Mouse (Mus musculus): ENCODE measurements around the gene Lrrc30. TPM values are rescaled to one million over a fixed set of nuclear protein-coding genes. Genes with fewer than 3 reads are reported as not detected.

Lrrc30 gene
- polyA plus RNA-seq, 1 experiment from 2014 or later: not detected

DNA sequence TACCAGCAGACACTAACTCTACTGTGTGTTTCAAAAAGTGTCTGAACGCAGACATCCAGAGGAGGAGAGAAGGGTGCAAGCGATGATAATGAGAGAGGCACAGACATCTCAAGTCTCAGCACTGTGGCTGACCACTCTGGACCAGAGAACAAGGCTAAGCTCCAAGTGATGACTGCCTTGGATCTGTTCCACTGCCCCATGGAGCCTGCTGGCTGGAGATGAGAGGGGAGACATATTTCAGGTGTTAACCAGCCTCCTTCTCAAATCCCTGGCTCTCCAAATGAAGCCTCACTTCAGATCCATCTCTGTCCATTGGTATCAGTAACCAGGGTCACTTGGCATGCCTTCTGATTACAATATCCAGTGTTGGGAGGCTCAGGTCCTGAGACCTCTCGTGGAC lies 20.4 kb downstream of the Lrrc30 start:
- no peaks in the 10 kb centered on the region for H3K4me1 ChIP-seq (replicated peaks; ENCODE audit: control insufficient read depth, insufficient read depth)
- DNase-seq (ENCODE audit: low spot score) (no peak), ATAC-seq (ENCODE audit: low FRiP score, low TSS enrichment) (no peak)
- H3K27me3 ChIP-seq (ENCODE audit: control insufficient read depth, insufficient read depth, low read length): no peaks in the 10 kb centered on the region
- no peaks in the 10 kb centered on the region for H3K9me3 ChIP-seq (ENCODE audit: control insufficient read depth, low read length)
- no peak overlapping the region for H3K4me3 ChIP-seq (ENCODE audit: low read depth, low read length)
- H3K4me2 ChIP-seq (replicated peaks; ENCODE audit: low read depth): no peak overlapping the region
- TF ChIP-seq CTCF (IDR thresholded peaks at IDR 0.05; ENCODE audit: low read depth) (no peak), EP300 (optimal IDR thresholded peaks at IDR 0.05) (no peak)
- no peak overlapping the region for H3K9ac ChIP-seq (ENCODE audit: low read length)
- WGBS: 80% methylated on average over 3 of the region's 3 CpGs
- H3K27ac ChIP-seq (replicated peaks): no peak overlapping the region
- H3K36me3 ChIP-seq (ENCODE audit: control insufficient read depth, insufficient read depth, low read length): no peaks in the 10 kb centered on the region

DNA sequence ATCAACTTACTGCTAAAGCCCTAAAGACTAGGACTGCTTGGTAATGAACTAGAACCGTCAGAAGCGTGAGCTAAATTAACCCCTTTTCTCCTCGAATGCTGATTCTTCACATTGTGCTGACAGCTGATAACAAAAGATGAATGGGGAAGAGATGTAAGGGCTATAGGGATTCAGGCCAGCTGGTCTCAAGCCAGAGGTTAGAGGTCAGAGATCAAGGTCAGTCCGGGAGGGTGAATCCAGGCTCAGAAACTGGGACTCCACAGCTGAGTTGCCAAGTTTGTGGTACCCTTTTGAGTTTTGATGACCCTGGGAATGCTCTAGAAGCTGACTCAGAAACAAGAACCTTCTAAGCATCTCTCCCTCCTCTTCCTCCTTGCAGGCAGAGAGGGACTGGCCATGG lies 28.1 kb downstream of the Lrrc30 start:
- ATAC-seq (ENCODE audit: low FRiP score, low TSS enrichment) (no peak), DNase-seq (ENCODE audit: low spot score) (no peak)
- TF ChIP-seq CTCF (IDR thresholded peaks at IDR 0.05; ENCODE audit: low read depth): no peak
- Histone ChIP-seq H3K4me1 (replicated peaks; ENCODE audit: control insufficient read depth, insufficient read depth) (no peaks in the 10 kb centered on the region), H3K9ac (ENCODE audit: low read length) (no peak overlapping the region), H3K4me3 (ENCODE audit: low read depth, low read length) (no peak overlapping the region), H3K36me3 (ENCODE audit: control insufficient read depth, insufficient read depth, low read length) (no peaks in the 10 kb centered on the region), H3K27ac (replicated peaks) (no peak overlapping the region), H3K27me3 (ENCODE audit: control insufficient read depth, insufficient read depth, low read length) (no peaks in the 10 kb centered on the region), H3K4me2 (replicated peaks; ENCODE audit: low read depth) (no peak overlapping the region), H3K9me3 (ENCODE audit: control insufficient read depth, low read length) (no peaks in the 10 kb centered on the region)
- 44% methylated on average over 4 of the region's 4 CpGs for WGBS

DNA sequence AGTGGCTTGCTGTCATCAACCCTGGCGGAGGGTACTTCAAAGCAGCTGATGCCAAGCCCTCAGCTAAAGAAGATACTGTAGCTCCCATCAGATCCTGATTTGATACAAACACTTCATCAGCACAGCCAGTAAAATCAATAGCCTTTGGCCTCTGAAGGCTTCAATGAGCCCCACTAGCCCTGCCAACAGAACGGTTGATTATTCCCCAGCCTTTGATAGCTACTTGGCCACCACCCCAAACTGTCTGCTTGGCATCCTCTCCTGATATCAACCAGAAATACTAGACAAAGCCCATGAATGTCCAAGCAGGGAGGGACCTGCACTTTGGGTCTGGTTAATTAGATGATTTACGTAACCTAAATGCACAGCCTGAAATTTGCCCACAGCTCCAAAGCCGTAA lies 30.0 kb downstream of the Lrrc30 start:
- DNase-seq (ENCODE audit: low spot score): no peak
- H3K27ac ChIP-seq (replicated peaks): no peak overlapping the region
- no peak overlapping the region for H3K4me2 ChIP-seq (replicated peaks; ENCODE audit: low read depth)
- no peak for ATAC-seq (ENCODE audit: low FRiP score, low TSS enrichment)
- H3K9ac ChIP-seq (ENCODE audit: low read length): no peak overlapping the region
- H3K36me3 ChIP-seq (ENCODE audit: control insufficient read depth, insufficient read depth, low read length): no peaks in the 10 kb centered on the region
- WGBS: 71% methylated on average over 4 of the region's 4 CpGs
- no peaks in the 10 kb centered on the region for H3K4me1 ChIP-seq (replicated peaks; ENCODE audit: control insufficient read depth, insufficient read depth)
- TF ChIP-seq CTCF (IDR thresholded peaks at IDR 0.05; ENCODE audit: low read depth): no peak
- no peak for TF ChIP-seq EP300 (optimal IDR thresholded peaks at IDR 0.05)
- H3K4me3 ChIP-seq (ENCODE audit: low read depth, low read length): no peak overlapping the region
- no peaks in the 10 kb centered on the region for H3K9me3 ChIP-seq (ENCODE audit: control insufficient read depth, low read length)
- H3K27me3 ChIP-seq (ENCODE audit: control insufficient read depth, insufficient read depth, low read length): no peaks in the 10 kb centered on the region

DNA sequence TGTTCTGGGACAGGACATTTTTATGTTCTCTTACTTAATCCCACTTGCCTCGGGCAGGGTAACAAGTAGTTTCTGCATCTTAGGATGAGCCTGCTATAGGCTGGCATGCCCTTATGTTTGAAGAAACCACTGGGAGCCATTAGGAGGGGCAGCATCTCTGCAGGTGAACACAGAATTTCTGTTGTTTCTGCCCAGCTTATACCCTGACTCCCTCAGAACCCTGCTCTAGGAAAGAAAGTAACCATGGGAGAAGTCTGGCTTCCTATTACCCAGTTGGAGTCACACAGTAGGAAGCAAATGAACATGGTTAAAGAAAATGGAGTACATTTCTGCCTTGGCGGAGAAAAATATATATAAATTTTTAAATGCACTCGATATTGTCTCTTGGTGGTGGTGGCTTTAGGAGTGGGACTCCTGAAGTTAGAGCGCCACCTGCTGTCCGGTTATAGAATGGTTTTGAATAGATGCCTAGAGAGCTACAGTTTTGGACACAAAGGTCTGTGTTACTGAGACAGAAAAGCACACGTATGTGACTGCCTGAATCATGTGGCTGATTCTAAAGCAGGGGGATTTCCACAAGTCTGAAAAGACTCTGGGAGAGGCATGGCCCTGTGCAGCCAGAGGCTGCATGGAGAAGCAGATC lies 47.5 kb downstream of the Lrrc30 start:
- TF ChIP-seq EP300 (optimal IDR thresholded peaks at IDR 0.05) (no peak), CTCF (IDR thresholded peaks at IDR 0.05; ENCODE audit: low read depth) (peak; percentile 88)
- Histone ChIP-seq H3K4me3 (ENCODE audit: low read depth, low read length) (no peak overlapping the region), H3K9me3 (ENCODE audit: control insufficient read depth, low read length) (no peaks in the 10 kb centered on the region), H3K27ac (replicated peaks) (no peak overlapping the region), H3K36me3 (ENCODE audit: control insufficient read depth, insufficient read depth, low read length) (no peaks in the 10 kb centered on the region), H3K4me2 (replicated peaks; ENCODE audit: low read depth) (no peak overlapping the region), H3K4me1 (replicated peaks; ENCODE audit: control insufficient read depth, insufficient read depth) (no peaks in the 10 kb centered on the region), H3K9ac (ENCODE audit: low read length) (no peak overlapping the region), H3K27me3 (ENCODE audit: control insufficient read depth, insufficient read depth, low read length) (no peaks in the 10 kb centered on the region)
- ATAC-seq (ENCODE audit: low FRiP score, low TSS enrichment): no peak
- 16% methylated on average over 6 of the region's 6 CpGs for WGBS
- DNase-seq (ENCODE audit: low spot score): peak; percentile 68

DNA sequence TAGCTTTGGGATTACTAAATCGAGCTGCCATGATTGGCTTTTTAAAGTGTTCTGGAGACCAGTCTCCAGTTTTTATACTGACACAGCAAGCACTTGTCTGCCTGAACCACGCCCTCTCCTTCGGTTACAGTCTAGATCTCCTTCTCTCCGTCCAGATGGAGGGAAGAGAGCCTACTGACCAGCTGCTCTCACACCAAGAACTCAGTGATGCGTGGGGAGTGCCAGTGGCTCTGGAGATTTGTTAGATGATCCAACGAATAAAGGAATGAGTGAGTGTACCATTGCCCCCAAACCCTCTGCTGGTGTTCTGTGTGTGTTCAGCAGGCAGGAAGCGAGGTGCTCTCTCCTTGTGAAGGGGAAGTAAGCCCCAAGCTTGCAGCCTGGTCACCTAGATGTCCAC lies 48.0 kb downstream of the Lrrc30 start:
- Histone ChIP-seq H3K4me1 (replicated peaks; ENCODE audit: control insufficient read depth, insufficient read depth) (no peaks in the 10 kb centered on the region), H3K27me3 (ENCODE audit: control insufficient read depth, insufficient read depth, low read length) (no peaks in the 10 kb centered on the region), H3K27ac (replicated peaks) (no peak overlapping the region), H3K9me3 (ENCODE audit: control insufficient read depth, low read length) (no peaks in the 10 kb centered on the region), H3K36me3 (ENCODE audit: control insufficient read depth, insufficient read depth, low read length) (no peaks in the 10 kb centered on the region), H3K4me2 (replicated peaks; ENCODE audit: low read depth) (no peak overlapping the region), H3K9ac (ENCODE audit: low read length) (no peak overlapping the region), H3K4me3 (ENCODE audit: low read depth, low read length) (no peak overlapping the region)
- no peak for DNase-seq (ENCODE audit: low spot score)
- no peak for TF ChIP-seq CTCF (IDR thresholded peaks at IDR 0.05; ENCODE audit: low read depth)
- TF ChIP-seq EP300 (optimal IDR thresholded peaks at IDR 0.05): no peak
- 65% methylated on average over 7 of the region's 7 CpGs for WGBS
- ATAC-seq (ENCODE audit: low FRiP score, low TSS enrichment): no peak

DNA sequence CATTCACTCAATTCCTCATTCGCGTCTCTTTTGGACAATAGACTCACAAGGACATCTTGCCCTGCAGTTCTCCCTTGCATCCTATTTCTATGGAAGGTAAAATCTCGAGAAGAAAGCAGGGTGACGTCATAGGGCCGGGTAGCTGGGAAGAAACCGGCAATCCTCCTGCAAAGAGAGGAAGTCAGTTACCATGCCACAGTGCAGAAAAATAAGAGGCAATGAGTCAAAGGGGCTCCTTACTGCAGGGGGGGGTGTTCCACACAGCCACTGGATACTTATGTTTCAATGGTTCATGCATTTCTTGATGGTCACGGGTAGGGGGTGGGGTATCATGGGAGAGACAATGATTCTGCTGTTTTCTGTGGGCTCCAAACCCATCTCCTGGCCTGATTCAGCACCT lies 49.1 kb downstream of the Lrrc30 start:
- H3K4me1 ChIP-seq (replicated peaks; ENCODE audit: control insufficient read depth, insufficient read depth): no peaks in the 10 kb centered on the region
- H3K27ac ChIP-seq (replicated peaks): no peak overlapping the region
- H3K9me3 ChIP-seq (ENCODE audit: control insufficient read depth, low read length): no peaks in the 10 kb centered on the region
- no peaks in the 10 kb centered on the region for H3K27me3 ChIP-seq (ENCODE audit: control insufficient read depth, insufficient read depth, low read length)
- DNase-seq (ENCODE audit: low spot score): no peak
- H3K9ac ChIP-seq (ENCODE audit: low read length): no peak overlapping the region
- H3K4me2 ChIP-seq (replicated peaks; ENCODE audit: low read depth): no peak overlapping the region
- no peak overlapping the region for H3K4me3 ChIP-seq (ENCODE audit: low read depth, low read length)
- no peak for ATAC-seq (ENCODE audit: low FRiP score, low TSS enrichment)
- 68% methylated on average over 7 of the region's 7 CpGs for WGBS
- no peaks in the 10 kb centered on the region for H3K36me3 ChIP-seq (ENCODE audit: control insufficient read depth, insufficient read depth, low read length)
- TF ChIP-seq CTCF (IDR thresholded peaks at IDR 0.05; ENCODE audit: low read depth) (no peak), EP300 (optimal IDR thresholded peaks at IDR 0.05) (no peak)
